Mouse (Mus musculus): ENCODE results near the gene Usp32. TPM values are rescaled to one million over a fixed set of nuclear protein-coding genes. Genes with fewer than 3 reads are reported as not detected.
A peak's percentile ranks its signal among the peaks of the same experiment; 100 is the strongest.

Gene Usp32
- not detected in 2 replicates for polyA plus RNA-seq (2012; ENCODE audit: insufficient read depth, insufficient read length, low replicate concordance, missing spikeins)

DNA sequence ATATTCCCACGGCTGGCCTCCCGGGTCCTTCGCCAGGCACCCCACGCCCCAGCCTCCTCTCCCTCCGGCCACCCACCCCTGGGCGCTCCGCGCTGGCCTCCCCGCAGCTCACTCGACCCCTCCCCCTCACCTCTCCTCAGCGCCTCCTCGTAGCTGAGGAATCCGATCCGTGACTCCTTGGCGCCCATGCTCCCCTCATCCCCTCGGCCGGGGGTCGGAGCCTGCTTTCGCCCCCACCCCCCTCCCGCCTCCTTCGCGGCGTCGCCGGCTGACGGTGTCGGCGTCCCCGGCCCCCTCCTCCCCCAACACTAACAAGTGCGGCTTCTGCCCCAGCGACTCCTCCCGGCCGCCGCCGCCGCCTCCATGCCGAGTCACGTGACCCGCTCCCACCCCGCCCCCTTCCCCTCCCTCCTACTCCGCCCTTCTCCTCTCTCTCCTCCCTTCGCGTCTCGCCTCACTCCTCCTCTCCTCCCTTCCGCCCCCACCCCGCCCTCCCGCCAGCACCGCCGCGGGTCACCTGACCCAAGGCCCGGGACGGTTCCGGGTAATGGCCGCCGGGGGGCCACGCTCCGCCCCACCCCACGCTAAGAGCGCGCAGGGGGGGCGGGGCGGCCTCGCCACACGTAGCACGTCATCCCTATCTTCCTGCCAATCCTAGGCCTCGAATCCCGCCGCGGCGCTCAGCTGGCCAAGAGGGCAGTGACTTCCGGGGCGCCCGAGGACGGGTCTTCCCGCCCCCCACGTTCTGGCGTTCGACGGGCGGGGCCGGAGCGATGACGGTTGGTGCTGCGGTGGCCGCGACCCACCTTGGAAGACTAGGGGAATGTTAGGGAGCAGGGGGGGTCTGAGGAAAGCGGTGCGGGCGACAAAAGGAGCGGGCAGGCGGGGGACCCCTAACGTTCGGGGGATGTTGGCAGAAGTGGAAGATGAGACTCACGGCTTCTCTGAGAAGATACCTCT, at the start of gene Usp32:
Gene Usp32, minus strand, starts transcription at position 581 of the 960 bp plus-strand sequence.
- H3K4me1 ChIP-seq (ENCODE audit: control insufficient read depth, insufficient read depth, low read length): no peaks in the 10 kb centered on the region
- peak within 1 kb of the TSS; percentile 57 for H3K27ac ChIP-seq (ENCODE audit: insufficient read depth, low read depth, low read length)
- H3K4me3 ChIP-seq (ENCODE audit: insufficient read depth, low read depth, low read length): peak within 1 kb of the TSS; percentile 61
- TF ChIP-seq CTCF (IDR thresholded peaks at IDR 0.05; ENCODE audit: insufficient read depth, low read depth, low read length): no peak
- peak; percentile 62; the same call in 1 of the 2 replicates for TF ChIP-seq POLR2A (IDR thresholded peaks at IDR 0.05; ENCODE audit: insufficient read depth, low read depth, low read length)
- WGBS: 1% methylated on average over 85 of the region's 94 CpGs

DNA sequence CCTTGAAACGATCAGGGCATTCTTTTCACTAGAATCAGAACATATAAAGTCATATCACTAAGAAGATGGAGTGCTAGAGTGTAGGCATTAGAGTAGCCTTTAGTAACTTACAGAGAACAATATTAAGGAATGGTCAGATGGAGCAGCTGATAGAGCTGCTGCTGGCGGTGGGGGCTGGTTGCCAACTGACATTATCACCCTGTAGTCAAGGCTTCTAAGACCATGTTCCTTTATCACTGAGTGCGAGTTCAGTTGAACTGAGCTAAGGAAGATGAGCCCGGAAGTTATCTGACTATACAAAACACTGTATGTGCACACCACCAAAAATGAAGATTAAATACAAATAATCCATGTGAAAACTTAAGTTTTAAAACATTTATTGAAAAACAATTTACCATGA, 49.1 kb upstream of the Usp32 start:
- Histone ChIP-seq H3K4me3 (ENCODE audit: insufficient read depth, low read depth, low read length) (no peak overlapping the region), H3K4me1 (ENCODE audit: control insufficient read depth, insufficient read depth, low read length) (no peaks in the 10 kb centered on the region), H3K27ac (ENCODE audit: insufficient read depth, low read depth, low read length) (no peak overlapping the region)
- TF ChIP-seq CTCF (IDR thresholded peaks at IDR 0.05; ENCODE audit: insufficient read depth, low read depth, low read length) (no peak), POLR2A (IDR thresholded peaks at IDR 0.05; ENCODE audit: insufficient read depth, low read depth, low read length) (no peak)
- WGBS: 93% methylated on average over 4 of the region's 4 CpGs

DNA sequence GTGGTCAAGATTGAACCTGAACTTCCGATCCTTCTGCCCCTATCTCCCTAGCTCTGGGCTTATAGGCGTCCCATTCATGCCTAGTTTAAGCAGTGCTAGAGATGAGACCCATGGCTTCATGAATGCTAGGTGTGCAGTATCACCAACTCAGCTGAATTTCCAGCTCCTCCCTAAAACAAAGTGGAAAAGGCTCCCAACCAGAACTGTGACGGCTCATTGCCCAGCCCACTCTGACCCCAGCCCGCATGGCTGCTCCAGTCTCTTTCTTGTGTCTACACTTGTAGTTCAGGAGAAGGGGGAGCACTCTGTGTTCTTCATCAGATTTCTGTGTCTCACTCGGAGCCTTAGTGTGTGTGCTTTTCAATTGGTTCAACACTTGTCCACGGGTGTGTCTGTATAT, 44.9 kb upstream of the Usp32 start:
- 87% methylated on average over 6 of the region's 6 CpGs for WGBS
- Histone ChIP-seq H3K27ac (ENCODE audit: insufficient read depth, low read depth, low read length) (no peak overlapping the region), H3K4me3 (ENCODE audit: insufficient read depth, low read depth, low read length) (no peak overlapping the region), H3K4me1 (ENCODE audit: control insufficient read depth, insufficient read depth, low read length) (no peaks in the 10 kb centered on the region)
- TF ChIP-seq POLR2A (IDR thresholded peaks at IDR 0.05; ENCODE audit: insufficient read depth, low read depth, low read length) (no peak), CTCF (IDR thresholded peaks at IDR 0.05; ENCODE audit: insufficient read depth, low read depth, low read length) (no peak)

DNA sequence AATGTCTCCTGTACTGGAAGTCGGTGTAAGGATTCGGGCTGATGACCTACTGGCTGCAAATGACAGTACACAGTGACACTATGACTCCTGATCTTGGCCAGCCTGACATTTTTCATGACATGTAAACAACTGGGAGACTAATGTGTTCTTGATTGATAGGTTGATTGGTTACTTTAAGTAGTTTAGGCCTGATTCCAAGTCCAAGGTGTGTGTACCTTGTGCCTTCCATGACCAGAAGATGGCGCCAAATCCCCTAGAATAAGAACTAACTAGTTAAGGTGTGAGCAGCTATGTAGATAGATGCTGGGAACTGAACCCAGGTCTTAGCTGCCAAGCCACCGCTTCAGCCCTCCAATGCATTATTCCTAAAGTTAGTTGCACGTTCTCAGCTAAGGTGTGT, 44.1 kb upstream of the Usp32 start:
- no peak overlapping the region for H3K27ac ChIP-seq (ENCODE audit: insufficient read depth, low read depth, low read length)
- no peaks in the 10 kb centered on the region for H3K4me1 ChIP-seq (ENCODE audit: control insufficient read depth, insufficient read depth, low read length)
- TF ChIP-seq POLR2A (IDR thresholded peaks at IDR 0.05; ENCODE audit: insufficient read depth, low read depth, low read length) (no peak), CTCF (IDR thresholded peaks at IDR 0.05; ENCODE audit: insufficient read depth, low read depth, low read length) (no peak)
- H3K4me3 ChIP-seq (ENCODE audit: insufficient read depth, low read depth, low read length): no peak overlapping the region
- 76% methylated on average over 5 of the region's 5 CpGs for WGBS

DNA sequence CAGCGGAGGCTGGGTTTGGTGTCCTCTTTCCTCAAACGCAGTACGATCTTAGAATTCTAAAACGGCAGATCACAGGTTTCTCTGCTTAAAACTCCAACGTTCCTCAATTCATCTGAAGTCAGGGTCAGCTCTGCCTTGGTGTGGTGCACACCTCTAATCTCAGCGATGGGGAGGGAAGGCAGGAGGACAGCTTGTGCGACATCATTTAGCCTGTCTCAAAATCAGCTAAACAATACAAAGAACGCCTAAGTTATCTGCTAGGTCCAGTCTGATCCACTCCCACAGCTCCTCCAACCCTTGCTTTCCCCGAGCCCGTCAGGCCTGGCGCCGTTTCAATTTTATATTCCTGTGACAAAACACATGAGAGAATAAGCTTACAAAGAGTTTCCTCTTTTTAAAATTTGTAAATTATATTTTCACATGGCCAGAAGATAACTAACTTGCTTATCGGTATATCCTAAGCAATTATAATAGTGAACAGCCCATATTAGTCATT, 43.4 kb upstream of the Usp32 start:
- 18% methylated on average over 13 of the region's 13 CpGs for WGBS
- H3K4me1 ChIP-seq (ENCODE audit: control insufficient read depth, insufficient read depth, low read length): no peaks in the 10 kb centered on the region
- H3K4me3 ChIP-seq (ENCODE audit: insufficient read depth, low read depth, low read length): peak overlapping the region; percentile 47
- no peak overlapping the region for H3K27ac ChIP-seq (ENCODE audit: insufficient read depth, low read depth, low read length)
- TF ChIP-seq POLR2A (IDR thresholded peaks at IDR 0.05; ENCODE audit: insufficient read depth, low read depth, low read length) (no peak), CTCF (IDR thresholded peaks at IDR 0.05; ENCODE audit: insufficient read depth, low read depth, low read length) (no peak)

DNA sequence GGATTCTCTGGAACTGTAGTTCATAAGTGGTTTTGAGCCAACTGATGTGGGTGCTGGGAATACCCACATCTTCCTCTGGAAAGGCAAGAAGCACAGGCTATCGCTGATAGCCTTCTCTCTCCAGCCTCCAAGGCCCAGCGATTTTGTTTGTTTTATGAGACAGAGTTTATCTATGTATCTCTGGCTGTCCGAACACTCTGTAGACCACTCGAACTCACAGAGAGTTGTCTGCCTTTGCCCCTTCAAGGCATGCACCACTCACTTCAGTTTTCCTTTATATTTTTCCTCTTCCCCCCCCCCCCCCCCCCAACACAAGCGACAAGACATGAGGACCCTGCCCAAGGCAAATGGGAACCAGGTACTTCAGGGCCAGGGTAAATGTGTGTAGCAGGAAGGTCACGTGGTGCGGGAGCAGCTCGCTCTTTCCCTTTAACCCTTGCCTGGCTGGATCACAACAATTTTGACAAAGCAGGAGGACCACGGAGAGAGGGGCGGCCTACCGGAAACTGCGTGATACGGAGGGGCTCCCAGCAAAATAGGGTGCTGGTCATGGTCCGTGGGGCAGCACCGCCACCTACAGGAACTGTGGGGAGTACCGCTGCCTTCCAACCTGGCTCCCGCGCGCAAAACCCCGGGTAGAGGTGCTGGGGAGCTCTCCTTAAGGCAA, 42.8 kb upstream of the Usp32 start:
- H3K4me3 ChIP-seq (ENCODE audit: insufficient read depth, low read depth, low read length): peak overlapping the region; percentile 47
- no peaks in the 10 kb centered on the region for H3K4me1 ChIP-seq (ENCODE audit: control insufficient read depth, insufficient read depth, low read length)
- no peak overlapping the region for H3K27ac ChIP-seq (ENCODE audit: insufficient read depth, low read depth, low read length)
- 4% methylated on average over 20 of the region's 20 CpGs for WGBS
- TF ChIP-seq POLR2A (IDR thresholded peaks at IDR 0.05; ENCODE audit: insufficient read depth, low read depth, low read length) (no peak), CTCF (IDR thresholded peaks at IDR 0.05; ENCODE audit: insufficient read depth, low read depth, low read length) (peak; percentile 78)

DNA sequence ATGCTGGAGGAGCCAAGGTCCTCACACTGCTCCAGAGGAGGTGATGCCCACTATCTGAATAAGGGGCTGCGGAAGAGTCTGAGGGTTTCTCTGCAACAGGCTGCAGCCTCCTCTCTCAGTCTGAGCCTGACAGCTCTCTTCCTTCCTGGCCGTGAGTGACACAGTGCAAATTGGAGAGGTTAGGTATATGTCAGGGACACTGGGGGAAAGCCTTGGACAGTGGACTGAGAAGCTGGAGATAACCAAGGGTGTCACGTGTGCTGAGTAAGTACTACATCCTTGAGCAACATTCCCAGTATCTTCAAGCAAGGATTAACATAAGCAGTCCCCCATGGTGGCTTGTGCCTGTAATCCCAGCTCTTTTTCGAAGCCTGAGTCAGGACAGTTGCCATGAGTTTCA, 38.5 kb upstream of the Usp32 start:
- TF ChIP-seq CTCF (IDR thresholded peaks at IDR 0.05; ENCODE audit: insufficient read depth, low read depth, low read length) (no peak), POLR2A (IDR thresholded peaks at IDR 0.05; ENCODE audit: insufficient read depth, low read depth, low read length) (no peak)
- H3K4me3 ChIP-seq (ENCODE audit: insufficient read depth, low read depth, low read length): no peak overlapping the region
- WGBS: 91% methylated on average over 4 of the region's 4 CpGs
- no peaks in the 10 kb centered on the region for H3K4me1 ChIP-seq (ENCODE audit: control insufficient read depth, insufficient read depth, low read length)
- no peak overlapping the region for H3K27ac ChIP-seq (ENCODE audit: insufficient read depth, low read depth, low read length)

DNA sequence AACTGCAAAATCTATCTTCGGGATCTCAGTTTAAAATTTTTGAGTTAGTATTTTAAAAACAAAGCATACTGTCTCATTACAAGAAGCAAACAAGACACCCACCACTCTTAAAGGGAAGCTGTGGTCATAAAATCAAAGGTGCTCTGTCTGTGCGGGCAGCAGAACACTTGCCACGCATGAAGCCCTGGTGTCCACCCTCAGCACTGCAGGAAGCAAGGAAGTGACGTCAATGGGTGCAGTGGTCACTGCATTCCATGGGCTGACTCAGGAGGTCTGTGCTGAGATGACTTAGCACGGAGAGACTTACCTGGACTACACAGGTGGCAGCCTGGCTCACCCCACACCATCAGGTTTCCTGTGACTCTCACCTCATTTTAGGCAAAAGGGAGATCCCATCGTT, 37.8 kb upstream of the Usp32 start:
- Histone ChIP-seq H3K4me3 (ENCODE audit: insufficient read depth, low read depth, low read length) (no peak overlapping the region), H3K4me1 (ENCODE audit: control insufficient read depth, insufficient read depth, low read length) (no peaks in the 10 kb centered on the region), H3K27ac (ENCODE audit: insufficient read depth, low read depth, low read length) (no peak overlapping the region)
- TF ChIP-seq POLR2A (IDR thresholded peaks at IDR 0.05; ENCODE audit: insufficient read depth, low read depth, low read length) (no peak), CTCF (IDR thresholded peaks at IDR 0.05; ENCODE audit: insufficient read depth, low read depth, low read length) (0 out of 2 replicates have a peak, but pooled peaks have one; percentile 4)
- 89% methylated on average over 6 of the region's 6 CpGs for WGBS

DNA sequence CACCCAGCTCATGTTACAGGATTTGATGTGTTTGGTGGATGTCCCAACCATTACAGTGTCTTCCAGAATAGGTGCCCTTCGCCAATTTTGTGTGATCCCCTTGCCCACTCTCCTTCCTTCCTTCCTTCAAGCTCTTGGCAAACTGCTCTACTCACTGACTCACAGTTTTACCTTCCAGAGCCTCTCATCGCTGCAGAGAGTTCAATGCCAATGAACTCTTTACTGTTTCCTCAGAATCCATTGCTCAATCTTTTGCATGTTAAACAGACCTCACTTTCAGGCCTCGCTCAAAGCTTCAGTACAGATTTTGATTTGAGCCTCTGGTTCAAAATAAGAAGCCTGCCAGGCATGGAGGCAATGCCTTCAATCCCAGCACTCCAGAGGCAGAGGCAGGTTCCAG, 36.0 kb upstream of the Usp32 start:
- TF ChIP-seq POLR2A (IDR thresholded peaks at IDR 0.05; ENCODE audit: insufficient read depth, low read depth, low read length) (no peak), CTCF (IDR thresholded peaks at IDR 0.05; ENCODE audit: insufficient read depth, low read depth, low read length) (no peak)
- Histone ChIP-seq H3K4me1 (ENCODE audit: control insufficient read depth, insufficient read depth, low read length) (no peaks in the 10 kb centered on the region), H3K27ac (ENCODE audit: insufficient read depth, low read depth, low read length) (no peak overlapping the region), H3K4me3 (ENCODE audit: insufficient read depth, low read depth, low read length) (no peak overlapping the region)
- WGBS: 74% methylated on average over 3 of the region's 3 CpGs
